Mouse (Mus musculus) midbrain, embryonic 12.5 days (tissue): ENCODE measurements around the gene Atp13a3. TPM values are rescaled to one million over a fixed set of nuclear protein-coding genes. Genes with fewer than 3 reads are reported as not detected.

ENCODE experiments used
- ATAC-seq: fragments of 200-750 bp; cut with Nextera tagmentation; 2 replicates; pipeline ENCODE4 v1.8.0; 2017; ENCODE audit warnings: low read depth, moderate TSS enrichment, moderate library complexity; ENCODE audit not compliant: low FRiP score
- H3K27ac ChIP-seq: fragments of 300-500 bp; sonication (generic); replicated peaks from 2 replicates; pipeline ENCODE4 v1.5.1; 2016; ENCODE audit warnings: mild to moderate bottlenecking
- H3K27me3 ChIP-seq: fragments of 300-500 bp; sonication (generic); 2 replicates; pipeline ENCODE4 v1.6.1; 2016; ENCODE audit warnings: mild to moderate bottlenecking
- H3K36me3 ChIP-seq: fragments of 300-500 bp; sonication (generic); 2 replicates; pipeline ENCODE4 v1.6.1; 2016
- H3K4me1 ChIP-seq: fragments of 300-500 bp; sonication (generic); 2 replicates; pipeline ENCODE4 v1.6.1; 2016
- H3K4me2 ChIP-seq: fragments of 300-500 bp; sonication (generic); replicated peaks from 2 replicates; pipeline ENCODE4 v1.6.1; 2016; ENCODE audit warnings: mild to moderate bottlenecking, moderate library complexity
- H3K4me3 ChIP-seq: fragments of 300-500 bp; sonication (generic); 2 replicates; pipeline ENCODE4 v1.5.1; 2016; ENCODE audit warnings: mild to moderate bottlenecking
- H3K9ac ChIP-seq: fragments of 300-500 bp; sonication (generic); replicated peaks from 2 replicates; pipeline ENCODE4 v1.6.1; 2016; ENCODE audit warnings: mild to moderate bottlenecking, moderate library complexity
- H3K9me3 ChIP-seq: fragments of 300-500 bp; sonication (generic); 2 replicates; pipeline ENCODE4 v1.6.1; 2016; ENCODE audit warnings: mild to moderate bottlenecking
- WGBS: fragments of 180-500 bp; shearing (Covaris S2); methylation state at CpG from one replicate; pipeline ENCODE4 v1.1.7; 2016; 5-methylcytosine and 5-hydroxymethylcytosine counted together
- polyA plus RNA-seq: library from polyadenylated mRNA; unstranded; fragments of >200 nt; fragmentation: Nextera tagmentation; extraction: Ambion mirVana; gene quantifications from 2 replicates; pipeline ENCODE4 v1.2.1, GENCODE M21; 2016

Gene Atp13a3
- polyA plus RNA-seq, 1 experiment from 2014 or later: 11.4 TPM

GRCm38 (mm10) chr16:30435393-30435792 lies 29.6 kb upstream of the Atp13a3 start:
- no peaks in the 10 kb centered on the region for H3K4me1 ChIP-seq
- H3K27me3 ChIP-seq: no peaks in the 10 kb centered on the region
- WGBS: 83% methylated on average over 4 of the region's 4 CpGs
- no peak overlapping the region for H3K27ac ChIP-seq
- H3K9me3 ChIP-seq: no peaks in the 10 kb centered on the region
- no peak overlapping the region for H3K9ac ChIP-seq
- no peak overlapping the region for H3K4me3 ChIP-seq
- H3K4me2 ChIP-seq: no peak overlapping the region
- no peak for ATAC-seq
- no peaks in the 10 kb centered on the region for H3K36me3 ChIP-seq

GRCm38 (mm10) chr16:30433148-30433547 lies 27.4 kb upstream of the Atp13a3 start:
- no peak for ATAC-seq

GRCm38 (mm10) chr16:30432111-30432510 lies 26.3 kb upstream of the Atp13a3 start:
- Histone ChIP-seq H3K36me3 (no peaks in the 10 kb centered on the region), H3K27ac (no peak overlapping the region), H3K4me2 (no peak overlapping the region), H3K27me3 (no peaks in the 10 kb centered on the region), H3K4me3 (no peak overlapping the region), H3K4me1 (no peaks in the 10 kb centered on the region), H3K9me3 (no peaks in the 10 kb centered on the region), H3K9ac (no peak overlapping the region)
- WGBS: 91% methylated on average over 2 of the region's 2 CpGs
- ATAC-seq: no peak

More at GRCm38 (mm10) chr16:30433148-30433547, 27.4 kb upstream of the Atp13a3 start:
- Histone ChIP-seq H3K4me3 (no peak overlapping the region), H3K9me3 (no peaks in the 10 kb centered on the region), H3K4me1 (no peaks in the 10 kb centered on the region), H3K9ac (no peak overlapping the region), H3K4me2 (no peak overlapping the region), H3K27ac (no peak overlapping the region), H3K27me3 (no peaks in the 10 kb centered on the region), H3K36me3 (no peaks in the 10 kb centered on the region)
- 90% methylated on average over 3 of the region's 3 CpGs for WGBS

GRCm38 (mm10) chr16:30430512-30431088 lies 24.8 kb upstream of the Atp13a3 start:
- ATAC-seq: no peak

GRCm38 (mm10) chr16:30428753-30429260 lies 23.0 kb upstream of the Atp13a3 start:
- Histone ChIP-seq H3K4me3 (no peak overlapping the region), H3K27ac (no peak overlapping the region), H3K27me3 (no peaks in the 10 kb centered on the region), H3K36me3 (no peaks in the 10 kb centered on the region), H3K4me2 (no peak overlapping the region), H3K9me3 (no peaks in the 10 kb centered on the region), H3K4me1 (no peaks in the 10 kb centered on the region), H3K9ac (no peak overlapping the region)
- ATAC-seq: no peak
- WGBS: 81% methylated on average over 4 of the region's 4 CpGs

More at GRCm38 (mm10) chr16:30430512-30431088, 24.8 kb upstream of the Atp13a3 start:
- 97% methylated on average over 2 of the region's 2 CpGs for WGBS
- H3K27me3 ChIP-seq: no peaks in the 10 kb centered on the region
- H3K4me1 ChIP-seq: no peaks in the 10 kb centered on the region
- H3K36me3 ChIP-seq: no peaks in the 10 kb centered on the region
- no peak overlapping the region for H3K4me2 ChIP-seq
- H3K4me3 ChIP-seq: no peak overlapping the region
- no peak overlapping the region for H3K27ac ChIP-seq
- H3K9me3 ChIP-seq: no peaks in the 10 kb centered on the region
- no peak overlapping the region for H3K9ac ChIP-seq

GRCm38 (mm10) chr16:30427466-30427865 lies 21.7 kb upstream of the Atp13a3 start:
- no peaks in the 10 kb centered on the region for H3K36me3 ChIP-seq
- no peaks in the 10 kb centered on the region; the same call in 1 of the 2 replicates for H3K27me3 ChIP-seq
- no peak for ATAC-seq
- no peaks in the 10 kb centered on the region for H3K4me1 ChIP-seq
- no peak overlapping the region for H3K9ac ChIP-seq
- H3K27ac ChIP-seq: no peak overlapping the region
- H3K9me3 ChIP-seq: no peaks in the 10 kb centered on the region
- WGBS: 89% methylated on average over 4 of the region's 4 CpGs
- H3K4me2 ChIP-seq: no peak overlapping the region
- H3K4me3 ChIP-seq: no peak overlapping the region

- no peak overlapping the region for H3K4me2 ChIP-seq
- 84% methylated on average over 5 of the region's 5 CpGs for WGBS
- no peak overlapping the region for H3K4me3 ChIP-seq
Measured at GRCm38 (mm10) chr16:30427003-30427402, 21.2 kb upstream of the Atp13a3 start.

GRCm38 (mm10) chr16:30425980-30426379 lies 20.2 kb upstream of the Atp13a3 start:
- no peak for ATAC-seq

More at GRCm38 (mm10) chr16:30427003-30427402, 21.2 kb upstream of the Atp13a3 start:
- Histone ChIP-seq H3K27me3 (no peaks in the 10 kb centered on the region; the same call in 1 of the 2 replicates), H3K9ac (no peak overlapping the region), H3K9me3 (no peaks in the 10 kb centered on the region), H3K36me3 (no peaks in the 10 kb centered on the region), H3K27ac (no peak overlapping the region), H3K4me1 (no peaks in the 10 kb centered on the region)
- no peak for ATAC-seq

GRCm38 (mm10) chr16:30424053-30424452 lies 18.3 kb upstream of the Atp13a3 start:
- ATAC-seq: no peak

More at GRCm38 (mm10) chr16:30425980-30426379, 20.2 kb upstream of the Atp13a3 start:
- H3K4me1 ChIP-seq: no peaks in the 10 kb centered on the region
- H3K36me3 ChIP-seq: no peaks in the 10 kb centered on the region
- no peaks in the 10 kb centered on the region; the same call in 1 of the 2 replicates for H3K27me3 ChIP-seq
- no peak overlapping the region for H3K4me2 ChIP-seq
- H3K4me3 ChIP-seq: no peak overlapping the region
- no peaks in the 10 kb centered on the region for H3K9me3 ChIP-seq
- H3K9ac ChIP-seq: no peak overlapping the region
- WGBS: 82% methylated on average over 1 of the region's 1 CpGs
- H3K27ac ChIP-seq: no peak overlapping the region

GRCm38 (mm10) chr16:30416707-30417106 lies 10.9 kb upstream of the Atp13a3 start:
- no peak overlapping the region for H3K4me2 ChIP-seq
- no peaks in the 10 kb centered on the region for H3K36me3 ChIP-seq
- H3K27ac ChIP-seq: no peak overlapping the region
- WGBS: 90% methylated on average over 2 of the region's 2 CpGs
- no peak overlapping the region for H3K4me3 ChIP-seq
- no peak for ATAC-seq
- H3K27me3 ChIP-seq: no peaks in the 10 kb centered on the region
- H3K9ac ChIP-seq: no peak overlapping the region
- no peaks in the 10 kb centered on the region for H3K4me1 ChIP-seq
- H3K9me3 ChIP-seq: no peaks in the 10 kb centered on the region

More at GRCm38 (mm10) chr16:30424053-30424452, 18.3 kb upstream of the Atp13a3 start:
- Histone ChIP-seq H3K9me3 (no peaks in the 10 kb centered on the region), H3K4me1 (no peaks in the 10 kb centered on the region), H3K4me3 (no peak overlapping the region), H3K36me3 (no peaks in the 10 kb centered on the region), H3K27me3 (no peaks in the 10 kb centered on the region; the same call in 1 of the 2 replicates), H3K4me2 (no peak overlapping the region), H3K9ac (no peak overlapping the region), H3K27ac (no peak overlapping the region)
- 90% methylated on average over 5 of the region's 5 CpGs for WGBS

GRCm38 (mm10) chr16:30416284-30416683 lies 10.5 kb upstream of the Atp13a3 start:
- no peak overlapping the region for H3K9ac ChIP-seq
- no peaks in the 10 kb centered on the region for H3K36me3 ChIP-seq
- no peak for ATAC-seq
- H3K27ac ChIP-seq: no peak overlapping the region
- H3K4me3 ChIP-seq: no peak overlapping the region
- no peaks in the 10 kb centered on the region for H3K9me3 ChIP-seq
- whole genome bisulfite sequencing: 83% methylated on average over 5 of the region's 5 CpGs
- H3K4me2 ChIP-seq: no peak overlapping the region
- no peaks in the 10 kb centered on the region for H3K4me1 ChIP-seq
- no peaks in the 10 kb centered on the region for H3K27me3 ChIP-seq

GRCm38 (mm10) chr16:30412680-30413079 lies 6.9 kb upstream of the Atp13a3 start:
- ATAC-seq: no peak
- Histone ChIP-seq H3K4me2 (no peak overlapping the region), H3K9ac (no peak overlapping the region), H3K36me3 (no peaks in the 10 kb centered on the region), H3K9me3 (no peaks in the 10 kb centered on the region), H3K4me3 (no peak overlapping the region), H3K4me1 (no peaks in the 10 kb centered on the region), H3K27ac (no peak overlapping the region), H3K27me3 (no peaks in the 10 kb centered on the region)
- 83% methylated on average over 3 of the region's 3 CpGs for WGBS
